Mouse (Mus musculus): ENCODE results near the gene Eno3. TPM values are rescaled to one million over a fixed set of nuclear protein-coding genes. Genes with fewer than 3 reads are reported as not detected.

Eno3 gene
- total and polyA plus RNA-seq, 3 experiments, result 14.2 to 16.8 TPM; not detected in 1

DNA sequence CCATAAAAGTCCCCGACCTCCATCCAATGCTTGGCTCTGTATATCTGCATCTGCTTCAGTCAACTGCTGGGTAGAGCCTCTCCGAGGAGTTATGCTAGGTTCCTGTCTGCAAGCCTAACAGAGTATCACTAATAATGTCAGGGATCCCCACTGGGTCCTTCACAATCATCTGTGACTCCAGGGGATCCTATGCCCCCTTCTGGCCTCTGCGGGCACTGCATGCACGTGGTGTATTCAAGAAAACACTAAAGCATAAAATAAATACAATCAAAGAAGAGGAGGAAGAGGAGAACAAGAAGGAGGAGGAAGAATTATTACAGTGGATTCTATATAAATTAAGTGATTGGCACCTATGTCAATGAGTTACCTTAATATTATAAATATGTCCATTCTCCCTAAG, 31.5 kb upstream of the Eno3 start (continued):
- peak; percentile 59 for TF ChIP-seq USF1 (IDR thresholded peaks at IDR 0.05; ENCODE audit: low read depth, low read length)
- TF ChIP-seq JUND (IDR thresholded peaks at IDR 0.05; ENCODE audit: low read depth, low read length), result no peak

DNA sequence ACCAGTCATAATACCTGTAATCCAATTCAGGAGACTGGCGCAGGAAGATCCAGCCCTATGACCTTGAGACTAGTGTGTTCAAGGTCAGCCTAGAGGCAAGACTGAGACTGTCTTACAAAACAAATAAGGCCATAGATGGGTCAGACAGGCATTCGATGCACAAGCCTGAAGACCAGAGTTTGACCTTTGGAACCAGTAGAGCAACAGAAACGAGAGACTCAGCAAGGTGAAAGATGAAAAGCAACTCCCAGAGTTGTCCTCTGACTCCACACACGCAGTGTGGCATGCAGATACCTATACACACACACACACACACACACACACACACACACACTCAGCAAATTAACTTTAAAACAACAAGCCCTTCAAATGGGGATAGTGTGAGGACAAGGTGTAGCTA, 30.1 kb upstream of the Eno3 start:
- no peaks in the 10 kb centered on the region for H3K27me3 ChIP-seq (ENCODE audit: control insufficient read depth in 1 of 2, insufficient read depth in 2 of 2, low read length in 2 of 2)
- no peak overlapping the region for H3K9ac ChIP-seq (ENCODE audit: control insufficient read depth, low read depth, low read length, poor library complexity, severe bottlenecking)
- no peak for DNase-seq (ENCODE audit: low read depth, low spot score)
- H3K27ac ChIP-seq (ENCODE audit: control insufficient read depth, low read depth, low read length), result no peak overlapping the region
- peaks cover 5 to 15% of the 10 kb centered on the region in 2 experiments for H3K4me1 ChIP-seq (ENCODE audit: control insufficient read depth in 1 of 2, insufficient read depth in 2 of 2, low read length in 2 of 2)
- H3K4me3 ChIP-seq (ENCODE audit: control insufficient read depth in 1 of 2, insufficient read depth in 1 of 2, low read depth in 2 of 2, low read length in 2 of 2), result no peak overlapping the region
- H3K79me2 ChIP-seq (ENCODE audit: control insufficient read depth, insufficient read depth, low read length, poor library complexity), result no peaks in the 10 kb centered on the region
- H3K9me3 ChIP-seq (replicated peaks; ENCODE audit: insufficient read depth, low read length), result no peaks in the 10 kb centered on the region
- no peak for TF ChIP-seq JUND (IDR thresholded peaks at IDR 0.05; ENCODE audit: low read depth, low read length)
- peaks cover 0 to 10% of the 10 kb centered on the region in 2 experiments; a peak in 2 of 4 replicates for H3K36me3 ChIP-seq (ENCODE audit: control insufficient read depth in 1 of 2, insufficient read depth in 2 of 2, low read length in 2 of 2)

DNA sequence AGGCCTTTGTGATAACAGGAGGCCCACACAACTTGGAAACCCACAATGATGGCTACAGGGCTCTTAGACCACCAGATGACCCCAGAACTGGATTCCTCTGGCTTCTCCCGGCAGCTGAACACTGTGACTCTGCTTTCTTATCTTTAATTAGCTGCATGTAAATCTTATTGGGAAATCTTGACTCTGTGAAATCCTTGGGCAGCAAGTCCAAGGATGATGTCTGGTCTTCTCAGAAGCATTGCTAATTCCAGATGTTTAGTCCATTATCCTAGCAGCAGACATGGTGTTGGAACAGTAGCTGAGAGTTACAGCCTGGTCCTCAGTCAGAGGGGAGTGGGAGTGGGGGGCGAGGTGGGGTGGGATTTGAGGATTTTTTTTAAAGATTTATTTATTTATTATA, 28.6 kb upstream of the Eno3 start:
- no peak for DNase-seq (ENCODE audit: low read depth, low spot score)
- H3K9ac ChIP-seq (ENCODE audit: control insufficient read depth, low read depth, low read length, poor library complexity, severe bottlenecking), result no peak overlapping the region
- peaks cover 0 to 8% of the 10 kb centered on the region in 2 experiments; a peak in 2 of 4 replicates for H3K4me1 ChIP-seq (ENCODE audit: control insufficient read depth in 1 of 2, insufficient read depth in 2 of 2, low read length in 2 of 2)
- no peak overlapping the region for H3K4me3 ChIP-seq (ENCODE audit: control insufficient read depth in 1 of 2, insufficient read depth in 1 of 2, low read depth in 2 of 2, low read length in 2 of 2)
- no peak for TF ChIP-seq GABPA (IDR thresholded peaks at IDR 0.05; ENCODE audit: low read depth, low read length)
- no peak for TF ChIP-seq CTCF (IDR thresholded peaks at IDR 0.05 in 2 of 3, conservative IDR thresholded peaks at IDR 0.05 in 1 of 3; ENCODE audit: control insufficient read depth in 1 of 3, insufficient read depth in 1 of 3, low read depth in 2 of 3, low read length in 3 of 3, poor library complexity in 1 of 3, severe bottlenecking in 1 of 3)
- TF ChIP-seq TBP (IDR thresholded peaks at IDR 0.05; ENCODE audit: low read depth, low read length), result no peak
- no peak for TF ChIP-seq JUND (IDR thresholded peaks at IDR 0.05; ENCODE audit: low read depth, low read length)
- no peak for TF ChIP-seq MYB (IDR thresholded peaks at IDR 0.05; ENCODE audit: low read depth, low read length)
- TF ChIP-seq NRF1 (IDR thresholded peaks at IDR 0.05; ENCODE audit: insufficient read depth, low read depth, low read length, poor library complexity, severe bottlenecking), result no peak
- TF ChIP-seq TAL1 (IDR thresholded peaks at IDR 0.05; ENCODE audit: low read length), result no peak
- TF ChIP-seq MAX (IDR thresholded peaks at IDR 0.05; ENCODE audit: low read length), result no peak
- TF ChIP-seq ZC3H11A (IDR thresholded peaks at IDR 0.05; ENCODE audit: low read depth, low read length), result no peak
- TF ChIP-seq KAT2A (conservative IDR thresholded peaks at IDR 0.05; ENCODE audit: low read depth, low read length), result no peak
- TF ChIP-seq HCFC1 (IDR thresholded peaks at IDR 0.05; ENCODE audit: low read depth, low read length), result no peak
- no peak for TF ChIP-seq POLR2A (IDR thresholded peaks at IDR 0.05; ENCODE audit: control insufficient read depth in 1 of 2, insufficient read depth in 1 of 2, low read depth in 1 of 2, low read length in 2 of 2, poor library complexity in 1 of 2)
- no peak for TF ChIP-seq USF1 (IDR thresholded peaks at IDR 0.05; ENCODE audit: low read depth, low read length)
- no peak for TF ChIP-seq POLR2AphosphoS2 (IDR thresholded peaks at IDR 0.05; ENCODE audit: low read length)
- TF ChIP-seq MAZ (IDR thresholded peaks at IDR 0.05; ENCODE audit: low read depth, low read length), result no peak
- no peak for TF ChIP-seq CHD2 (IDR thresholded peaks at IDR 0.05; ENCODE audit: low read length)
- no peak for TF ChIP-seq ZNF384 (IDR thresholded peaks at IDR 0.05; ENCODE audit: low read depth, low read length)
- TF ChIP-seq SIN3A (IDR thresholded peaks at IDR 0.05; ENCODE audit: low read length), result no peak
- no peak overlapping the region for H3K27ac ChIP-seq (ENCODE audit: control insufficient read depth, low read depth, low read length)
- no peaks in the 10 kb centered on the region for H3K27me3 ChIP-seq (ENCODE audit: control insufficient read depth in 1 of 2, insufficient read depth in 2 of 2, low read length in 2 of 2)
- H3K36me3 ChIP-seq (ENCODE audit: control insufficient read depth in 1 of 2, insufficient read depth in 2 of 2, low read length in 2 of 2), result peaks cover 0 to 2% of the 10 kb centered on the region in 2 experiments; a peak in 1 of 4 replicates
- no peaks in the 10 kb centered on the region for H3K79me2 ChIP-seq (ENCODE audit: control insufficient read depth, insufficient read depth, low read length, poor library complexity)
- no peaks in the 10 kb centered on the region for H3K9me3 ChIP-seq (replicated peaks; ENCODE audit: insufficient read depth, low read length)

All from MEL (cell line).